Mouse (Mus musculus) lung, adult 2 months (tissue): ENCODE results near the gene Foxi2.

Source experiments
- CTCF ChIP-seq: fragments of 200-500 bp; IDR thresholded peaks from 2 replicates; pipeline ENCODE4 v1.5.1; 2011; ENCODE audit warnings: mild to moderate bottlenecking, low read length, control low read depth; ENCODE audit not compliant: insufficient read depth
- POLR2A ChIP-seq: fragments of 200-500 bp; IDR thresholded peaks from 2 replicates; pipeline ENCODE4 v1.6.1; 2011; ENCODE audit warnings: low read depth, mild to moderate bottlenecking, control low read depth, low read length, borderline replicate concordance; ENCODE audit errors: extremely low read depth

DNA sequence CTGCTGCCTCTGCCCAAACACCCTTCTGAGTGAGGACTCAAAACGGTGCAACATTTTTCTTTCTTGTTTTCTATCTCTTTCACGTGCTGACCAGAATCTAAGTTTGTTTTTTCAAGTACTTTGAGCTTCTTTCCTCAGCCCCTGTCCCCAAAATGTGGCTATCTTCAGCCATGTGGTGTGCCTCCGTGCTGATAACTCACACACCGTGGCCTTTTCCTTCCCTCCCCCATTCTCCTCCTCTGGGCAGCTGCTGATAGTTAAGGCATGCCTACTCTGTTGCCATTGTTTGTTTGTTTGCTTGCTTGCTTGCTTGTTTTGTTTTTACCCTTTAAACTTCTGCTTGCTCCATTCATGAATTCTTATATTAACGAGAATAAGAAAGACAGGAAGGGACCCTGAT lies 12.2 kb upstream of the Foxi2 start:
- TF ChIP-seq POLR2A (no peak), CTCF (no peak)
